28 mouse cellular contexts compared by ENCODE assay signal in the genomic region with DNA sequence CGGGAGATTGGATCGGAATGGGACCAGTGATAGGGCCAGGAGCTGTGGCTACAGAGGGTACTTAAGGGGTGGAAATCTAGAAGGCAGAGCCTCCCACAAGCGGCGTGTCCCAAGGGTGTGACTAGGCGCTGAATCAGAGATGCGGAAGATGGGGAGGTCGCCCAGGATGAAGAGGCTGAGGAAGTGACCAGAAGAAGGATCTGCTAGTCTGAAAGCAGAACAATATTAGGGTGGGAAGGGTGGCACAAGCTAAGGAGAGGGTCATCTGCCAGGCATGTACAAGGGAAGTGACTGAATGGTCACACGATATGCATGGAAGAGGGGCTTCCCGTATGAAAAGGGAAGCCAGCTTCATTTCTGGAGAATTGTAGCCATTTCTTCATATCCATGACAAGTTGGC.
A peak's percentile ranks its signal among the peaks of the same experiment; 100 is the strongest.
DNase-seq lines count a peak whose midpoint lies in the region; ATAC-seq and TF ChIP-seq lines count a peak whose summit lies in the region.
"Had no signal": no experiment of that assay in that cellular context is flagged by ENCODE, and none has a peak within 500 bp of the region (broad histone marks: within the 10 kb centered on the region; RNA-seq: fewer than 3 reads in every experiment).

No protein-coding gene starts in this region.

- peaks cover 13% of the 10 kb centered on the region for H3K4me1 ChIP-seq in heart, embryonic 11.5 days (ENCODE audit: control insufficient read depth, insufficient read depth, low read length)
- peaks cover 8% of the 10 kb centered on the region; the same call in 1 of the 2 replicates for H3K4me1 ChIP-seq in hindbrain, embryonic 13.5 days (replicated peaks)
- H3K4me1 ChIP-seq: lung, embryonic 15.5 days; stomach, embryonic 15.5 days had no signal

- 85% methylated on average over 9 of the region's 9 CpGs for WGBS in heart, embryonic 11.5 days (ENCODE audit: insufficient replicate concordance)
- 96% methylated on average over 9 of the region's 9 CpGs for WGBS in hindbrain, embryonic 13.5 days

- H3K4me2 ChIP-seq in heart, embryonic 11.5 days: no peak overlapping the region
- H3K4me2 ChIP-seq in hindbrain, embryonic 13.5 days: no peak overlapping the region
- H3K4me2 ChIP-seq: forebrain, embryonic 13.5 days; hindbrain, embryonic 15.5 days; limb, embryonic 12.5 days; liver, embryonic 15.5 days; lung, embryonic 15.5 days; midbrain, embryonic 13.5 days; stomach, embryonic 15.5 days had no signal

- H3K4me3 ChIP-seq in heart, embryonic 11.5 days (ENCODE audit: low read depth, low read length): no peak overlapping the region
- H3K4me3 ChIP-seq in C2C12 (ENCODE audit: insufficient read depth, poor library complexity, severe bottlenecking): no peak overlapping the region
- no peak overlapping the region for H3K4me3 ChIP-seq in hindbrain, embryonic 13.5 days
- H3K4me3 ChIP-seq: forebrain, embryonic 13.5 days; heart, adult 2 months; hindbrain, embryonic 15.5 days; left cerebral cortex, adult 2 months; limb, embryonic 12.5 days; liver, embryonic 15.5 days; lung, embryonic 15.5 days; megakaryocyte, embryonic 14.5 days; midbrain, embryonic 13.5 days; stomach, embryonic 15.5 days had no signal

- peak; percentile 95 for DNase-seq in heart, adult 11 months
- DNase-seq in monocyte, adult 2 months (ENCODE audit: low read depth in 1 of 2, low spot score in 2 of 2): peak; percentile 65 to 74
- no peak for DNase-seq in embryo, embryonic 10 days (ENCODE audit: low spot score)
- DNase-seq: adrenal gland, adult 8-10 months; cerebellum, adult 8-10 months; cerebellum, postnatal 25 days; heart, adult 2 months; heart, postnatal 4 days; kidney, adult 11 months; kidney, postnatal 14 days; layer of hippocampus, adult 9-11 months; right cerebral cortex, postnatal 25 days; thymus, postnatal 14 days had no signal

- ATAC-seq in heart, embryonic 11.5 days (replicated peaks; ENCODE audit: insufficient number of reproducible peaks, low FRiP score, low TSS enrichment): no peak
- ATAC-seq in granulocyte monocyte progenitor cell, adult 5-6 weeks (replicated peaks; ENCODE audit: poor library complexity, severe bottlenecking): peak; percentile 62
- no peak for ATAC-seq in hindbrain, embryonic 13.5 days (ENCODE audit: low FRiP score)
- ATAC-seq: activated CD4-positive, CD25-positive, alpha-beta regulatory T cell, adult 4 months; forebrain, embryonic 13.5 days; inflammation-experienced regulatory T-cells, adult 6 months; midbrain, embryonic 13.5 days had no signal

- H3K9me3 ChIP-seq in heart, embryonic 11.5 days (replicated peaks; ENCODE audit: control insufficient read depth, low read length): no peaks in the 10 kb centered on the region
- no peaks in the 10 kb centered on the region for H3K9me3 ChIP-seq in hindbrain, embryonic 13.5 days
- H3K9me3 ChIP-seq: forebrain, embryonic 13.5 days; hindbrain, embryonic 15.5 days; limb, embryonic 12.5 days; liver, embryonic 15.5 days; lung, embryonic 15.5 days; megakaryocyte, embryonic 14.5 days; midbrain, embryonic 13.5 days; stomach, embryonic 15.5 days had no signal

- no peaks in the 10 kb centered on the region for H3K79me2 ChIP-seq in C2C12 (ENCODE audit: control insufficient read depth, insufficient read depth)

- H3K27me3 ChIP-seq in heart, embryonic 11.5 days (ENCODE audit: control insufficient read depth, insufficient read depth, low read length): no peaks in the 10 kb centered on the region
- no peaks in the 10 kb centered on the region for H3K27me3 ChIP-seq in C2C12 (ENCODE audit: control insufficient read depth, insufficient read depth, insufficient read length)
- no peaks in the 10 kb centered on the region for H3K27me3 ChIP-seq in hindbrain, embryonic 13.5 days
- H3K27me3 ChIP-seq: forebrain, embryonic 13.5 days; hindbrain, embryonic 15.5 days; limb, embryonic 12.5 days; liver, embryonic 15.5 days; lung, embryonic 15.5 days; midbrain, embryonic 13.5 days; stomach, embryonic 15.5 days had no signal

- H3K27ac ChIP-seq in heart, embryonic 11.5 days (ENCODE audit: low read depth, low read length): no peak overlapping the region
- no peak overlapping the region for H3K27ac ChIP-seq in hindbrain, embryonic 13.5 days
- H3K27ac ChIP-seq: forebrain, embryonic 13.5 days; heart, adult 2 months; hindbrain, embryonic 15.5 days; left cerebral cortex, adult 2 months; limb, embryonic 12.5 days; liver, embryonic 15.5 days; lung, embryonic 15.5 days; midbrain, embryonic 13.5 days; stomach, embryonic 15.5 days had no signal

- no peak overlapping the region for H3ac ChIP-seq in C2C12 (ENCODE audit: control insufficient read depth, insufficient read length, low read depth)

- no peak overlapping the region for H3K9ac ChIP-seq in heart, embryonic 11.5 days (ENCODE audit: low read depth, low read length)
- no peak overlapping the region for H3K9ac ChIP-seq in hindbrain, embryonic 13.5 days
- H3K9ac ChIP-seq: forebrain, embryonic 13.5 days; hindbrain, embryonic 15.5 days; limb, embryonic 12.5 days; liver, embryonic 15.5 days; lung, embryonic 15.5 days; midbrain, embryonic 13.5 days; stomach, embryonic 15.5 days had no signal

- no peaks in the 10 kb centered on the region for H3K79me3 ChIP-seq in C2C12 (ENCODE audit: low read depth)

- TF ChIP-seq CTCF in C2C12 (IDR thresholded peaks at IDR 0.05; ENCODE audit: control insufficient read depth, insufficient read depth, insufficient read length): no peak

- no peaks in the 10 kb centered on the region for H3K36me3 ChIP-seq in heart, embryonic 11.5 days (ENCODE audit: control insufficient read depth, insufficient read depth, low read length)
- no peaks in the 10 kb centered on the region for H3K36me3 ChIP-seq in C2C12 (ENCODE audit: control insufficient read depth, insufficient read depth)
- H3K36me3 ChIP-seq in hindbrain, embryonic 13.5 days: no peaks in the 10 kb centered on the region
- H3K36me3 ChIP-seq: hindbrain, embryonic 15.5 days; limb, embryonic 12.5 days; liver, embryonic 15.5 days; lung, embryonic 15.5 days; midbrain, embryonic 13.5 days; stomach, embryonic 15.5 days had no signal

TF ChIP-seq in C2C12, 6 proteins besides CTCF, POLR2A, EP300 and RAD21:
- no peak for TF ChIP-seq USF1 (IDR thresholded peaks at IDR 0.05; ENCODE audit: low read depth)
- peak; percentile 54 for TF ChIP-seq FOSL1 (IDR thresholded peaks at IDR 0.05; ENCODE audit: insufficient read depth, low read length, poor library complexity, severe bottlenecking)
- TF ChIP-seq MYOG (IDR thresholded peaks at IDR 0.05; ENCODE audit: control insufficient read depth, extremely low read depth, insufficient read length): no peak
- TF ChIP-seq CEBPB (IDR thresholded peaks at IDR 0.05; ENCODE audit: low read depth): no peak
- peak; percentile 19 for TF ChIP-seq MYOD1 (IDR thresholded peaks at IDR 0.05; ENCODE audit: control insufficient read depth, insufficient read length, low read depth)
- no peak for TF ChIP-seq MAX (IDR thresholded peaks at IDR 0.05)
